Mouse (Mus musculus) erythroblast, embryonic 14.5 days (primary cell): ENCODE measurements around the gene Zxdb.
"Not testable (repeated sequence)": the region's sequence is repeated elsewhere in the genome, so short reads cannot be mapped to it uniquely, and the experiment has no call there.

Experiments used
- GATA1 ChIP-seq: IDR thresholded peaks from 2 replicates; pipeline ENCODE4 v1.6.1; 2012; ENCODE audit warnings: low read length, inconsistent platforms, mixed read lengths
- TAL1 ChIP-seq: IDR thresholded peaks from 3 replicates; pipeline ENCODE4 v1.6.1; 2012; ENCODE audit warnings: low read length, inconsistent platforms, mixed read lengths

DNA sequence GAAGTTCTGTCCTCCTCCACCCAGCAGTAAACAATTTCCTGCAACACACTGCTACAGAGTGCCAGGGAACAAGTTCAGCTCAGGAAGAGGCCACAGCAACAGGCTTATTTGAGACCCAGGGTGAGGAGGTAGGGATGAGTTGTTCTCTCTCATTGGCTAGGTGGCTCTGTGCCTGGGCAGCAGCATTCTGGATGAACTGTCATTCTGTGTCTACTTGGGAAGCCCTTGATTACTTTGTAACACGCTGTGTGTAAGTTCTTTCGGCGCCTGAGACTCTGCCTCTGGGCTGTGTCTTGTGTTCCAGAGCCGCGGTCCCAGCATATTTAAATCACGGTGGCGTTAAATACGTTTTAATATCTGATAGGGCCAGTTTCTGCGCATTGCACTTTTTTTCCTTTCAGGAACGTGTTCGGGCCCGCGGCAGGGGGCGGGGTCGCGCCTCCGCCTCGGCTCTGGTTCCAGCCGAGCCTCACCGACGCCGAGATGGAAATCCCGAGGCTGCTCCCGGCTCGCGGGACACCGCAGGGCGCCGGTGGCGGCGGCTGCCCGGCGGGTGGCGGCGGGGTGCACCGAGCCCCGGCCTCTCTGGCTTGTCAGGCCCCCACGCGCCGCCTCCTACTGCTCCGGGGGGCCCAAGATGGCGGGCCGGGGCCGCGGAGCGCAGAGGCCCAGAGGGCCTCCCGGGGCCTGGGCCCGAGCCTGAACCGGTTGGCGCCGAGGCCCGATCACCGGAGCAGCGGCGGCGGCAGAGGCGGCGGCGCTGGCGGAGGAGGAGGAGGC lies at the start of gene Zxdb:
- TF ChIP-seq GATA1, TAL1: not testable (repeated sequence)
